Mouse (Mus musculus) G1E (cell line): ENCODE results near the gene Gm45716. TPM values are rescaled to one million over a fixed set of nuclear protein-coding genes. Genes with fewer than 3 reads are reported as not detected.
A peak's percentile ranks its signal among the peaks of the same experiment; 100 is the strongest.

ENCODE experiments used
- ATAC-seq: 2 replicates; pipeline ENCODE4 v1.8.0; 2016; ENCODE audit warnings: mild to moderate bottlenecking; ENCODE audit not compliant: insufficient number of reproducible peaks, poor library complexity, low FRiP score, severe bottlenecking; ENCODE audit errors: extremely low read depth
- DNase-seq: peaks from one replicate; pipeline ENCODE4 v3.0.0; 2012; ENCODE audit warnings: low spot score
- H3K27me3 ChIP-seq: 2 replicates; pipeline ENCODE4 v1.6.1; 2012; ENCODE audit warnings: mild to moderate bottlenecking, low read length, inconsistent platforms; ENCODE audit not compliant: insufficient read depth
- H3K36me3 ChIP-seq: replicated peaks from 2 replicates; pipeline ENCODE3; 2012; ENCODE audit warnings: mild to moderate bottlenecking, inconsistent platforms
- H3K4me1 ChIP-seq: 2 replicates; pipeline ENCODE4 v1.6.1; 2012; ENCODE audit warnings: low read depth, low read length, inconsistent platforms, mixed read lengths; ENCODE audit not compliant: insufficient read depth
- H3K4me3 ChIP-seq: 2 replicates; pipeline ENCODE4 v1.5.1; 2012; ENCODE audit warnings: low read depth, mild to moderate bottlenecking, inconsistent platforms, low read length, moderate library complexity, mixed read lengths
- H3K9me3 ChIP-seq: replicated peaks from 2 replicates; pipeline ENCODE4 v1.6.1; 2012; ENCODE audit warnings: inconsistent platforms
- CTCF ChIP-seq: IDR thresholded peaks from 2 replicates; pipeline ENCODE4 v1.5.1; 2012; ENCODE audit warnings: low read depth, low read length, inconsistent platforms, mixed read lengths
- GATA1 ChIP-seq: IDR thresholded peaks from 2 replicates; pipeline ENCODE4 v1.6.1; 2012; ENCODE audit warnings: borderline replicate concordance, low read length, inconsistent platforms, mixed read lengths
- GATA2 ChIP-seq: IDR thresholded peaks from 2 replicates; pipeline ENCODE4 v1.6.1; 2012; ENCODE audit warnings: low read depth, low read length, inconsistent platforms, borderline replicate concordance
- POLR2AphosphoS5 ChIP-seq: IDR thresholded peaks from 2 replicates; pipeline ENCODE4 v1.6.1; 2012; ENCODE audit warnings: low read depth, low read length, inconsistent platforms; ENCODE audit not compliant: insufficient replicate concordance
- TAL1 ChIP-seq: conservative IDR thresholded peaks from 2 replicates; pipeline ENCODE4 v1.6.1; 2012; ENCODE audit warnings: low read depth, low read length, inconsistent platforms, mixed read lengths
- polyA plus RNA-seq: library from polyadenylated mRNA; stranded (reverse); fragments of >175 nt; gene quantifications from 2 replicates; pipeline ENCODE4 v1.2.3, GENCODE M21; 2012
- total RNA-seq, 2 experiments: library from RNA; stranded (forward) in 1 of 2; stranded (reverse) in 1 of 2; fragments of 200-1000 nt in 1 of 2; fragments of >200 nt in 1 of 2; fragmentation: Nextera tagmentation in 1 of 2; gene quantifications; 2 replicates each; pipeline ENCODE4 v1.2.3; 2014 to 2017

The Gm45716 gene
- total and polyA plus RNA-seq, 3 experiments: 0.61 to 4.3 (median 2.3) TPM

DNA sequence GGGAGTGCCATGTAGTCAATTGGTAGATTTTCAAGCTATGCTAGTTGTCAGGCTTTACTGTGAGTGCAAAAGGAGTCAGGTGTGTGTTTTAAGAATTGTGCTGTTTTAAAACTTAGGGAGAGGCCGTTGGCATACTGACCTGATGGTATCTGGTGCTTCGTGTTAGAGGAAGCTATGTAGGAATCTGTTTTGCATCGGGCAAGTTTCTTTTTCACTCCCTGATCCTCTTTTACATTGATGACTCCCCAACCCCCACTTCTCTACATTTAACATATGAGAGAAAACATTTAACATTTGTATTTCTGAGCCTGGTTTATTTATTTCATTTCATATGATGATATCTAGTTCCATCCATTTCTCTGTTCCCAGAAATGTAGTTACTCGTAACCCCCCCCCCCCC is 60.3 kb downstream of the Gm45716 start:
- DNase-seq (no peak), ATAC-seq (no peak)
- Histone ChIP-seq H3K27me3 (no peaks in the 10 kb centered on the region; the same call in 1 of the 2 replicates), H3K4me3 (no peak overlapping the region), H3K4me1 (peaks cover 9% of the 10 kb centered on the region), H3K9me3 (peaks cover 11% of the 10 kb centered on the region), H3K36me3 (no peaks in the 10 kb centered on the region)
- TF ChIP-seq CTCF (no peak), GATA2 (no peak), POLR2AphosphoS5 (no peak), GATA1 (no peak), TAL1 (no peak)

DNA sequence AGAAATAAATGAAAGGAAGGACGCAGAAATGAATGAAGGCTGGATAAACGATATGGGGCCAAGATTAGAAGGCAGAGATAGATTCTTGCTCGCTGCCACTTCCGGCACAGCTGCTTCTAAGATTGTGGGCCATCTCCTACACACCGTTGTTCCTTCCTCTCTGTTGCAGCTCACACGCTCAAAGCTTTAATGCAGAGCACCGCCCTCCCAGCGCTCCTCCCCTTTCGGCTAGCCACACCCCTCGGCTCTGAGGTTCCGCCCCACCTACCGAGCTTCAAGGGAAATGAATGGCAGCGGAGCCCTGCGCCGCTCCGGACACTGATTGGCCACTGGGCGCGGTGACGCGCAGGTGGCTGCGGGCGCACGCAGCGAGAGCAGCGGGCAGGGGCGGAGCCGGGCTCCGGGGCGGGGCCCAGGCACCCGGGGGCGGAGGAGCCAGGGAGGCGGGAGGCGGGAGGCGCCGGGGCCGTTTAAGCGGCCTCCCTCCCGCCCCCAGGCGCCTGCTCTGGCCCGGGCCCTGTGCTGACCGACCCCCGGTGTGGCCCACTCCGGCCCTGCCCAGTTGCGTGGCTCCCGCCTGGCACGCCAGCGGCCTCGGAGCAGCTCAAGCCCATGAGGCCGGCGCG is 61.7 kb downstream of the Gm45716 start, which contains the start of gene Mmd:
Mmd (plus strand) TSS at position 432 of the 626 bp plus-strand sequence.
- peak; percentile 99 for ATAC-seq
- peak; percentile 78 for DNase-seq
- Histone ChIP-seq H3K27me3 (no peaks in the 10 kb centered on the region; the same call in 1 of the 2 replicates), H3K36me3 (no peaks in the 10 kb centered on the region), H3K4me3 (peak within 1 kb of the TSS; percentile 76), H3K9me3 (peaks cover 13% of the 10 kb centered on the region), H3K4me1 (peaks cover 9% of the 10 kb centered on the region)
- no peak for TF ChIP-seq CTCF
- TF ChIP-seq POLR2AphosphoS5: no peak
- TF ChIP-seq GATA1: no peak
- no peak for TF ChIP-seq GATA2
- no peak for TF ChIP-seq TAL1

DNA sequence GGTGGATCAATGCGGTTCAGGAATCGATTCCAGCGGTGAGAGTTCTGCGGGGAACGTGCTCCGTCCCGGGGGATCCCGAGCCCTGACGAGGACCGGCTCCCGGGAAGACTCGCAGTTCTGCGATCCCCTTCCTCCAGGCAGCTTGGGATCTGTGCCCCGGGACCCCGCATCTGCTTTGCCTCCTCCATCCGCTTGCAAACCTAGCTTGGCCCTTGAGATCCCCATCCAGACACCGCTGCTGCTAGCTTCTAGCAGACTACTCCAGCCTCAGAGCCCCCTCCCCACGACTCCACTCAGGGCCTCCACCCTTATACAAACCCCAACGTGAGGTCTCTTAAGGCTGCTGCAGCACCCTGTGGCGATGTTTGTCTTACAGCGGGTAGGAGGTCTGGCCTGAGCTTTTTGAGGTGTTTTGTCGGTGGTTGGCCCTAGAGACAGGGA is 62.2 kb downstream of the Gm45716 start:
- TF ChIP-seq CTCF: no peak
- TF ChIP-seq GATA1: no peak
- no peak for TF ChIP-seq TAL1
- TF ChIP-seq POLR2AphosphoS5: no peak
- no peak for TF ChIP-seq GATA2
- Histone ChIP-seq H3K9me3 (peaks cover 13% of the 10 kb centered on the region), H3K27me3 (no peaks in the 10 kb centered on the region; the same call in 1 of the 2 replicates), H3K4me1 (peaks cover 9% of the 10 kb centered on the region), H3K36me3 (no peaks in the 10 kb centered on the region), H3K4me3 (peak overlapping the region; percentile 76)
- DNase-seq (peak; percentile 2), ATAC-seq (no peak)

DNA sequence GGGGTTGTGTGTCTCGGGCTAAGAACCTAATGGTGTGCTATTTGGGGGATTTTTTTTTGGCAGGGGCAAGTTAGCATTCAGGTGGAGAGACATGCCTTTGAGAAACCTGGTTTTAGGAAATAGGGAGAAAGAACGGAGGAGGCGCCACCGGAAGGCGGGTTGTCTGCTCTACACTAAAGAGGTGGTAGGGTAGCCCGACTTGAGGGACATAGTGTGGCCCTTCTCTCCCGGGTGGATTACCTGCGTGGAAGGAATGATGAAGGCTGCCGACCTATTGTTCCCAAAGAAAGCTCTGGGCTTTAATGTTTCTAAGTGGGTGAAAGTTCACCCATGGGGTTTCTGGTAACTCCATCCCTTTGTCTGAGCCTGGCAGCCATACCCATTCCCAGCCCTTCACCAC is 62.7 kb downstream of the Gm45716 start:
- H3K27me3 ChIP-seq: no peaks in the 10 kb centered on the region; the same call in 1 of the 2 replicates
- TF ChIP-seq CTCF (no peak), POLR2AphosphoS5 (no peak), GATA2 (no peak), TAL1 (no peak), GATA1 (no peak)

DNA sequence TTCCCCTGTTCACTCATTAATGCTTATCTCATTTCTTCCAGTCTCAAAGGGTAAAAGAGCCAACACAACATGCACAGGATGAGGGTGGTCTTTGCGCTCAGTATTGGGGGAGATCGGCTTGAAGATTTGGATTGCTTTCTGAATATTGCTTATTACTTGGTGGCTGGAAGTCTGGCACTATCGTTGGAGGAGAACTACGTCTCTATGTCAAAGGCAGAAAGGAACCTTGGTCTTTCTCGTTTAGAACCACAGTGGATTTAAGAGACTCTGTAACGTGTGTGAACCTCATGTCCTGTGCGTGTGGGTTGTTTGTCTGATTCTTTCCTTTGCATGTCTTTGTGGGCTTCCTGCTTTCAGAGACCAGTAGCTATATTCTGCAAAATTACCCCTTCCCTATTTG is 63.2 kb downstream of the Gm45716 start:
- Histone ChIP-seq H3K4me1 (peaks cover 9% of the 10 kb centered on the region), H3K27me3 (no peaks in the 10 kb centered on the region), H3K36me3 (no peaks in the 10 kb centered on the region), H3K4me3 (no peak overlapping the region), H3K9me3 (peaks cover 13% of the 10 kb centered on the region)
- no peak for ATAC-seq
- TF ChIP-seq GATA2 (no peak), TAL1 (no peak)
- no peak for DNase-seq

More for the DNA sequence above, 62.7 kb downstream of the Gm45716 start:
- DNase-seq (no peak), ATAC-seq (no peak)
- Histone ChIP-seq H3K36me3 (no peaks in the 10 kb centered on the region), H3K9me3 (peaks cover 13% of the 10 kb centered on the region), H3K4me1 (peaks cover 9% of the 10 kb centered on the region), H3K4me3 (peak overlapping the region; percentile 76)

DNA sequence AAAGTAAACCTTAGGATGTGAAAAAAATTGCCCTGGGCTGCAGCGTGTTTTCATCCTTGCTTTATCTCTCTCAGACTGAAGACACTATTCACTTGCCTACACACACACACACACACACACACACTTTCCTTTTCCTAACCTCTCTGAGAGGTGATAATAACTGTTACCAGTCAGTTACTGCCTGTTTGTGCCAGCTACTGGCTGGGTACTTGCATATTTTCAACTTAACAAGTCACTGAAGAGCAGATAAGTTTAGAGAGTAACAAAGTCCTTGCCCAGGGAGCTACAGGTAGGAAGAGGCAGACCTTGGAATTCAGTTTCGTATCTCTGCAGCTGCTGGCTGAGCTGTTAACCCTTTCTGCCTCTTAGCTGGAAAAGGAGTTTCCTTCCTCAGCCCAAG is 64.4 kb downstream of the Gm45716 start:
- ATAC-seq: no peak
- TF ChIP-seq GATA1 (no peak), POLR2AphosphoS5 (no peak), TAL1 (no peak), CTCF (no peak), GATA2 (no peak)
- Histone ChIP-seq H3K4me3 (no peak overlapping the region), H3K9me3 (peaks cover 13% of the 10 kb centered on the region), H3K27me3 (no peaks in the 10 kb centered on the region), H3K36me3 (peaks cover 1% of the 10 kb centered on the region), H3K4me1 (peaks cover 9% of the 10 kb centered on the region)
- DNase-seq: no peak
